Mouse (Mus musculus): Measurements from ENCODE around the gene Prrc2b.
A peak's percentile ranks its signal among the peaks of the same experiment; 100 is the strongest.

The Prrc2b gene

GRCm38 (mm10) chr2:32137667-32138266 is 13.1 kb upstream of the Prrc2b start:
- peak; percentile 96 to 98 for DNase-seq (ENCODE audit: low spot score in 2 of 2)

DNA sequence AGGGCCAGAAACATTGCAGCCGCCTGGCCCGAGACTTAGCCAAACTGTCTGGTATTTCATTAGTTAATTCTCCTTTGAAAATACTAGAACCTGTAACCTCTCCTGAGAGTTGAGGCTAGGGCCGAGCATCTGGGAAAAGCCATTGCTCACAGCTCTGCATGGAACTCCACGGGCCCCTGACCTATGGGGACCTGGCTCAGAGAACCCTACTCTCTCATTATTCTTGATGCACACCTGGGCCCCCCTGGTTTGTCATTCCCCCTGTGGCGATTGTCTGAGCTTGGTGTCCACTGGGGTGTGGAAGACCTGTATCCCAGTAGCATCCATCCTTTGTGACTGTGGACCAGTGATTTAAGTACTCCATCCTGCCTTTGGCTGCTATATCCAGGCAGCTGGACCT is 11.5 kb upstream of the Prrc2b start:
- DNase-seq (ENCODE audit: low spot score in 2 of 2): no peak

DNA sequence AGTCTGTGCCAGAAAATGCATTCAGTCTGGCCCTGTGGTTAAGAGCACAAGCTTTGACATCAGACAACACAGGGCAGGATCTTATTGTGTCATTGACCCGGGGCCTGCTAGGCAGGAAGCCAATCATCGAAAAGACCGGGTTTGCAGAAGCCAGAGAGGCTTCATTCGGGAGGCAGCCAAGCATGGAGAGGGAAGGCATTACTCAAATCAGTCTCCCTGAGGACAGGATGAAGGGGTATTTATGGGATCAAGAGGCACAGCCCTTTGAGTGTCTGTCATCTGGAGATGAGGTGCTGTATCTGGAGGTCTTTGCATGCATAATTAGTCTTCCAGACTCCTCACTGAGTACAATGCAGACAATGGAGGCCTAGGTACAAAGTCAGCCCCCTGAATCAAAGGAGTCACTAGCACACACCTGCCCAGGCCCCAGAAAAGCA is 10.4 kb upstream of the Prrc2b start:
- no peak for DNase-seq (ENCODE audit: low spot score in 2 of 2)

GRCm38 (mm10) chr2:32141602-32142001 is 9.3 kb upstream of the Prrc2b start:
- no peak for DNase-seq (ENCODE audit: low spot score in 2 of 2)

DNA sequence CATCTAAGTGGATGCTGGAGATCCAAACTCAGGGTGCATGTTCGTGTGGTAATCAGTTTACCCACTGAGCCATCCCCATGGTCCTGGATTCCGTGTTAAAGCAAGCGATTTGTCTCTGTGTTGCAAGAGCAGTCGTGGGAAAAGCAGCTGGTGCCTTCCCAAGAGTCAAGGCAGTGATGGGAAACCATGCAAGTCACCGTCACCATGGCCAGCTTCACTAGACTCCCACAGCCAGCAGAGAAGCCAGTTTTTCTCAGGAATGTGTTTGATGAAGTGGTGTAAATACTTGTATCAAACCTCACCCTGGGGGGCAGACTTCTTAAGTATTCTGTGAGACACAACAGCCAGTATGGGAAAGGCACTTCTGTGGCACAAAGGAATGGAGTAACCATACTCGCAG is 8.5 kb upstream of the Prrc2b start:
- DNase-seq (ENCODE audit: low spot score in 2 of 2): no peak

- no peak for DNase-seq (ENCODE audit: low spot score in 2 of 2)
These were observed 6.2 kb upstream of the Prrc2b start for GRCm38 (mm10) chr2:32144633-32145032.

GRCm38 (mm10) chr2:32146617-32147162 is 4.2 kb upstream of the Prrc2b start:
- DNase-seq (ENCODE audit: low spot score in 2 of 2): no peak

DNA sequence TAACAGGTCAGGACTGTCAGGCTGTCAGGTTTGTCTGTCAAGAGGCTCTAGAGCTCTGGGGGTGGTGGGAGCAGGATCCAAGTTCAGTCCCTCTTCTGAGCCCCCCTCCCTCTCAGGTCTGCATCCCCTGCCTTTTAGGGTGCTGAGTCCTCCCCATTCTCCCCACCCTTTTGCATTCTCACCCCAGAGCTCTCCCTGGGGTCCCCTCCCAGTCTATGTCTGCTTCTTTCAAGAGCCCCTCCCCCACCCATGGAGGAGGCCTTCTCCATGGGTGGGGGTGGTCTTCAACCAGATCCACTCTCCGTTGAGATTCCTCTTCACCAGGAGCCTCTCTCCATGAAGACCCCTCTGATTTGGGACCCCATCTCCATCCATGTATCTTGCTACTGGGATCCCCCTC is 747 bp upstream of the Prrc2b start:
- no peak for DNase-seq (ENCODE audit: low spot score in 2 of 2)

DNA sequence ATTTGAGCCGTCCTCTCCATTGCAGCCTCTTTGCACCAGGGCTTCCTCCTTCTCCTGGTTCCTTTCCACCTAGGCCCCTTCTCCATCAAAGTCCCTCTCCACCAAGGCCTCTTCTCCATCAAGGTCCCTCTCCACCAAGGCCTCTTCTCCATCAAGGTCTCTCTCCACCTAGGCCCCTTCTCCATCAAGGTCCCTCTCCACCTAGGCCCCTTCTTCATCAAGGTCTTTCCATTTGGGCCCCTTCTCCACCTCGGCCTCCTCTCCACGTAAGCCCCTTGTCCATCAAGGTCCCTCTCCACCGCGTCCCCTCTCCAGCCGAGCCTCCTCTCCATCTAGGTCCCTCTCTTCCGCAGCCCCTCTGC is 339 bp upstream of the Prrc2b start:
- no peak for DNase-seq (ENCODE audit: low spot score in 2 of 2)

DNA sequence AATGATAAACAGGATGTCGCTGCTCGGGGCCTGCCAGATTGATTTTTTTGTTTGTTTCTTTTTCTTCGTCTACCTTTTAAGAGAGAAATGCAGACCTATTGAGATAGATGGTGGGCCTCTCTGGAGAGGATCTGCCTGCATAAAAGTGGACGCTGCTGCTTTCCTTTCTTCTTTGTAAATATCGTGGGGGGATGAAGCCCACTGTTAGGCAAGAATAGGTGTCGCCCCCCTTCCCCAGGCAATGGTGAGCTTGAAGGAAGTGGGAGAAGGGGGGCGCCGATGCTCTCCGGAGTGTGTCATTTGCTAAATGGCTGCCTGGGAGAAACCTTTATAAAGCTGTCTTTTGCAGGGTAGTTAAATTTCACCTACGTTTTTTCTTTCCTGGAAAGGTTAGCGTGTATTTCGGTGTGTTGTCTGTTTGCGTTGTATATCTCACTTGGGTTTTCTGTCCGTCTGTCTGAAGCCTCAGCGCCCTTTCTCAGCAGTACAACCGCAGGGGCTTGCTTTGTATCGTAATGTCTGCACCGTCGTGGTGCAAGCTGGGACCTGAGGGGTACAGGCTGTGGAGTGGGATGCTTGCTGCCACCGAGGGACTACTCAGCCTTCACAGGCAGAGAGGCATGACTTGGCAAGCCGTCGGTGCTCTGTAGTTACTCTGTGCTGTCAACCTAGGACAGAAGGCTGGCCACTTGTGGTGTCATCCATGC is 931 bp downstream of the Prrc2b start:
- no peak for DNase-seq (ENCODE audit: low spot score in 2 of 2)

GRCm38 (mm10) chr2:32152367-32153034 is 1.6 kb downstream of the Prrc2b start:
- no peak for DNase-seq (ENCODE audit: low spot score in 2 of 2)

GRCm38 (mm10) chr2:32153041-32153790 is 2.3 kb downstream of the Prrc2b start:
- no peak for DNase-seq (ENCODE audit: low spot score in 2 of 2)

- no peak for DNase-seq (ENCODE audit: low spot score in 2 of 2)
These were observed 2.9 kb downstream of the Prrc2b start for GRCm38 (mm10) chr2:32153791-32154119.

DNA sequence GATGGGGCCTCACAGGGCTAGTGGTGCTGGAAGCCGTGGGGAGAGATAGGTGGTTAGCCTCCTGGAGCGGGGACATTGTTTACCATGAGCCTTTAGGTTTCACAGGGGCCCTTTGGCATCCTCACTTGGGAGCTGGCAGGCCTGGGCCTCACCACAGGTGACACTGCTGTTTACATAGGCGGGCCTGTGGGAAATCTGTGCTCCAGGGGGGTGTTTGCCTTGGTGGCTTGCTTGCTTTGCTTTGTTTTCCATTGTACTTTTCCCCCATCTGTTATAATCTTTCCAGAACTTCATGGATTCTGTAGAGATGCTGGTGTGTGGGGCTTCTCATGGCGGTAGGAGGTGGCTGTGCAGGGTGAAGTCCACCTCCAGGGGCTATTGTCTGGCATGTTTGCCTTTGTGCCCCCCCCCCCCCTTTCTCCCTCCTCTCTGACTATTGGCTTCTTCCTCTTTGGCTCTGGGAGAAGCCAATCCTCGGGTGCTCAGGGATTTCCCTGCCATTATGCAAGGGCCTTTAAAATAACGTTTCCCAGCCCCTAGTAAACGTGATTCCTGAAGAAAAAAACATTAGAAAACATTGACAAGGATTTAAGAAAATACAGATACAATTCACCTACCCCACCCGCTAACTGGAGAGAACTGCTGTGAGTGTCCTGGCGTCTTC is 3.6 kb downstream of the Prrc2b start:
- no peak for DNase-seq (ENCODE audit: low spot score in 2 of 2)

DNA sequence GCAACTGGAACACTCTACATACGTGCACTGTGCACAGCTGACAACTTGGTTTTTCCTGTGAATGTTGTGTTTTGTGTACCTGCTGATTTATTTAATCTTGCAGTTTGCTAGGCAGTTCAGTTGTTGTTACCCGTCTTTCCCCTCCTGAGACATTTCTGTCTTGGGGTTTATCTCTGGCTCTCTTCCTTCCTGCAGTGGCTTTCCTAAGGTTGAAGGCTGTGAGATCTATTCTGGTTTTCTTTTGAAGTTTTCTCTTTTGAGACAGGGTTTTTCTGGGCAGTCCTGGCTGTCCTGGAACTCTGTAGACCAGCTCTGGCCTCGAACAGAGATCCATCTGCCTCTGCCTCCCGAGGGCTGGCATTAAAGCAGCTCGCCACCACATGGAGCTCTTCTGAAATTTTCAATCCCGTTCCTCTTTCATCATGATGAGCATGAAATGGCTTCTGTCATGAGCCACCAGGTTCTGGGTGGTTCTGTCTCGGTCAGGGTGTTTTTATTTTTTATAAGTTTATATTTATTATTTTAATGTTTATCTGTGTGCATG is 4.2 kb downstream of the Prrc2b start:
- no peak for DNase-seq (ENCODE audit: low spot score in 2 of 2)

GRCm38 (mm10) chr2:32155614-32156013 is 4.7 kb downstream of the Prrc2b start:
- no peak for DNase-seq (ENCODE audit: low spot score in 2 of 2)

GRCm38 (mm10) chr2:32156645-32157044 is 5.8 kb downstream of the Prrc2b start:
- no peak for DNase-seq (ENCODE audit: low spot score in 2 of 2)

GRCm38 (mm10) chr2:32157328-32157727 is 6.4 kb downstream of the Prrc2b start:
- DNase-seq (ENCODE audit: low spot score in 2 of 2): no peak

GRCm38 (mm10) chr2:32158616-32159239 is 7.8 kb downstream of the Prrc2b start:
- DNase-seq (ENCODE audit: low spot score in 2 of 2): no peak

GRCm38 (mm10) chr2:32160525-32160924 is 9.6 kb downstream of the Prrc2b start:
- no peak for DNase-seq (ENCODE audit: low spot score in 2 of 2)

DNA sequence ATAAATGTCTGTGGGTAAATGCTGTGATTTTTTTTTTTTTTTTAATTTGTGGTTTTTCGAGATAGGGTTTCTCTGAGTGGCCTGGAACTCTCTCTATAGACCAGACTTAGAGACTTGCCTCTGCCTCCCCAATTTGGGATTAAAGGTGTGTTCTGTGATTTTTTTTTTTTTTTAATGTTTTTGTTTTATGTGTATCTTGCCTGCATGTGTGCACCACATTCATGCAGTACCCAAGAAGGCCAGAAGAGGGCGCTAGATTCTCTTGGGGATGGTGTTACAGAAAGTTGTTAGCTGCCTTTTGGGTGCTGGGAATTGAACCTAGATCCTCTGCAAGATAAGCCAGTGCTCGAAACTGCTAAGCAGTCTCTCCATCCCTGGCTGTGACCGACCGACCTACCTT is 10.1 kb downstream of the Prrc2b start:
- no peak for DNase-seq (ENCODE audit: low spot score in 2 of 2)

Data from urinary bladder, postnatal 4 days (tissue).